ENCODE assay signal across 15 mouse cellular contexts in genomic region chr11:98329960-98330744, GRCm38 (mm10). TPM values are rescaled to one million over a fixed set of nuclear protein-coding genes. Genes with fewer than 3 reads are reported as not detected.
A peak's percentile ranks its signal among the peaks of the same experiment; 100 is the strongest.
DNase-seq lines count a peak whose midpoint lies in the region; ATAC-seq and TF ChIP-seq lines count a peak whose summit lies in the region.
"Had no signal": no experiment of that assay in that cellular context is flagged by ENCODE, and none has a peak within 500 bp of the region (broad histone marks: within the 10 kb centered on the region; RNA-seq: fewer than 3 reads in every experiment).

No protein-coding gene starts in this region.

- no peaks in the 10 kb centered on the region for H3K36me3 ChIP-seq in hindbrain, embryonic 15.5 days
- H3K36me3 ChIP-seq in neural tube, embryonic 13.5 days: no peaks in the 10 kb centered on the region
- H3K36me3 ChIP-seq: heart, embryonic 10.5 days had no signal

- intact Hi-C loops in left cerebral cortex, adult 2 months (cut with DNase I): no loop called here

- H3K27ac ChIP-seq in left cerebral cortex, adult 2 months: peak overlapping the region; percentile 96
- H3K27ac ChIP-seq in hindbrain, embryonic 15.5 days (replicated peaks): peak overlapping the region; percentile 87
- H3K27ac ChIP-seq in neural tube, embryonic 13.5 days (replicated peaks): peak overlapping the region; percentile 90
- H3K27ac ChIP-seq: heart, embryonic 10.5 days; macrophage had no signal

- no peak for DNase-seq in left cerebral cortex, adult 2 months (ENCODE audit: extremely low spot score in 1 of 2, low spot score in 2 of 2)
- no peak for DNase-seq in left cerebral cortex, adult 11 months (ENCODE audit: low spot score)
- DNase-seq in cerebellum, postnatal 25 days: peak; percentile 49 to 65
- no peak for DNase-seq in kidney, adult 18-20 months
- DNase-seq in right cerebral cortex, adult 2 months (ENCODE audit: low spot score in 2 of 2): no peak
- DNase-seq: lung, adult 18-20 months; thymus, postnatal 25 days had no signal

- H3K9ac ChIP-seq in hindbrain, embryonic 15.5 days: no peak overlapping the region
- H3K9ac ChIP-seq in neural tube, embryonic 13.5 days: 0 out of 2 replicates have a peak overlapping the region, but pooled peaks have one; percentile 79

- H3K4me2 ChIP-seq in hindbrain, embryonic 15.5 days: peak overlapping the region; percentile 55
- peak overlapping the region; percentile 54 for H3K4me2 ChIP-seq in neural tube, embryonic 13.5 days

- H3K9me3 ChIP-seq in hindbrain, embryonic 15.5 days: no peaks in the 10 kb centered on the region
- H3K9me3 ChIP-seq in neural tube, embryonic 13.5 days: no peaks in the 10 kb centered on the region
- H3K9me3 ChIP-seq: heart, embryonic 10.5 days had no signal

- H3K4me3 ChIP-seq in left cerebral cortex, adult 2 months: peak overlapping the region; percentile 63
- peak overlapping the region; percentile 46; the same call in 1 of the 2 replicates for H3K4me3 ChIP-seq in hindbrain, embryonic 15.5 days
- 0 out of 2 replicates have a peak overlapping the region, but pooled peaks have one; percentile 47 for H3K4me3 ChIP-seq in neural tube, embryonic 13.5 days
- H3K4me3 ChIP-seq: heart, embryonic 10.5 days had no signal

- no peak for TF ChIP-seq CTCF in left cerebral cortex, adult 2 months (IDR thresholded peaks at IDR 0.05)

- 28% methylated on average over 9 of the region's 9 CpGs for WGBS in hindbrain, embryonic 15.5 days
- 23% methylated on average over 9 of the region's 9 CpGs for WGBS in neural tube, embryonic 13.5 days

- H3K27me3 ChIP-seq in hindbrain, embryonic 15.5 days: peaks cover 76% of the 10 kb centered on the region
- peaks cover 98% of the 10 kb centered on the region for H3K27me3 ChIP-seq in neural tube, embryonic 13.5 days

- peaks cover 45% of the 10 kb centered on the region for H3K4me1 ChIP-seq in hindbrain, embryonic 15.5 days (replicated peaks)
- peaks cover 59% of the 10 kb centered on the region for H3K4me1 ChIP-seq in neural tube, embryonic 13.5 days (replicated peaks)

- no peak for ATAC-seq in hindbrain, embryonic 15.5 days (ENCODE audit: low FRiP score, low read depth)
- ATAC-seq in neural tube, embryonic 13.5 days (ENCODE audit: low read depth): no peak
- ATAC-seq in activated CD4-positive, CD25-positive, alpha-beta regulatory T cell, adult 4 months: no peak

RNA-seq across cellular contexts. Expression of gene Neurod2, which starts 0.7 kb away (rescaled TPM):
- total RNA-seq in left cerebral cortex, adult 2 months (2021): 10 to 100 TPM; 70.2 to 76.3 TPM
- 20.9 and 28.6 TPM in 2 replicates for polyA plus RNA-seq in hindbrain, embryonic 15.5 days (2015; fragmentation: Nextera tagmentation; extraction: Ambion mirVana)
- polyA plus RNA-seq in neural tube, embryonic 13.5 days (2015; fragmentation: Nextera tagmentation; extraction: Ambion mirVana): 26.4 and 27.0 TPM in 2 replicates
- not detected for polyA plus RNA-seq in activated CD4-positive, CD25-positive, alpha-beta regulatory T cell, adult 4 months (2017; shearing (Covaris generic))
- total RNA-seq: gastrocnemius, adult 18-20 months had no signal
- polyA plus RNA-seq: heart, embryonic 10.5 days; kidney, embryonic 14.5 days; macrophage; stomach, embryonic 14.5 days had no signal

RNA-seq across cellular contexts. Expression of gene Ppp1r1b, which starts 18.1 kb away (rescaled TPM):
- 100 to 1,000 TPM; 146 to 208 TPM for total RNA-seq in left cerebral cortex, adult 2 months (2021)
- 6.1 and 6.9 TPM in 2 replicates for polyA plus RNA-seq in hindbrain, embryonic 15.5 days (2015; fragmentation: Nextera tagmentation; extraction: Ambion mirVana)
- polyA plus RNA-seq in neural tube, embryonic 13.5 days (2015; fragmentation: Nextera tagmentation; extraction: Ambion mirVana): 1.7 and 2.1 TPM in 2 replicates
- not detected for polyA plus RNA-seq in activated CD4-positive, CD25-positive, alpha-beta regulatory T cell, adult 4 months (2017; shearing (Covaris generic))
- polyA plus RNA-seq: macrophage had no signal

RNA-seq across cellular contexts. Expression of gene Stard3, which starts 28.0 kb away (rescaled TPM):
- total RNA-seq in left cerebral cortex, adult 2 months (2021): 10 to 100 TPM; 35.7 to 42.4 TPM
- polyA plus RNA-seq in hindbrain, embryonic 15.5 days (2015; fragmentation: Nextera tagmentation; extraction: Ambion mirVana): 36.5 and 40.3 TPM in 2 replicates
- polyA plus RNA-seq in neural tube, embryonic 13.5 days (2015; fragmentation: Nextera tagmentation; extraction: Ambion mirVana): 39.7 and 41.1 TPM in 2 replicates
- 10 to 100 TPM; 33.3 to 42.1 TPM for polyA plus RNA-seq in activated CD4-positive, CD25-positive, alpha-beta regulatory T cell, adult 4 months (2017; shearing (Covaris generic))

RNA-seq across cellular contexts. Expression of gene Tcap, which starts 53.5 kb away (rescaled TPM):
- total RNA-seq in left cerebral cortex, adult 2 months (2021): 1 to 10 TPM; 8.7 to 10.0 TPM
- 0.39 TPM in 1 of 2 replicates, not detected in the other for polyA plus RNA-seq in hindbrain, embryonic 15.5 days (2015; fragmentation: Nextera tagmentation; extraction: Ambion mirVana)
- 0.42 and 2.1 TPM in 2 replicates for polyA plus RNA-seq in neural tube, embryonic 13.5 days (2015; fragmentation: Nextera tagmentation; extraction: Ambion mirVana)
- polyA plus RNA-seq in activated CD4-positive, CD25-positive, alpha-beta regulatory T cell, adult 4 months (2017; shearing (Covaris generic)): not detected

RNA-seq across cellular contexts. Expression of gene Pnmt, which starts 56.1 kb away (rescaled TPM):
- total RNA-seq in left cerebral cortex, adult 2 months (2021): under 1 TPM in 1 of 2 experiments, not detected in 1; 0.51 TPM
- polyA plus RNA-seq in hindbrain, embryonic 15.5 days (2015; fragmentation: Nextera tagmentation; extraction: Ambion mirVana): 3.7 and 4.0 TPM in 2 replicates
- polyA plus RNA-seq in neural tube, embryonic 13.5 days (2015; fragmentation: Nextera tagmentation; extraction: Ambion mirVana): 0.73 and 0.79 TPM in 2 replicates
- not detected for polyA plus RNA-seq in activated CD4-positive, CD25-positive, alpha-beta regulatory T cell, adult 4 months (2017; shearing (Covaris generic))
- polyA plus RNA-seq: macrophage; stomach, embryonic 14.5 days had no signal

Comparison
In these comparisons a context has a peak if more than half of its experiments do, and no peak if none do; other contexts are left out.
1. DNase-seq: peak in cerebellum, postnatal 25 days (2 of 2); none in left cerebral cortex, adult 2 months (0 of 2), left cerebral cortex, adult 11 months (single experiment), kidney, adult 18-20 months (single experiment) and right cerebral cortex, adult 2 months (0 of 2).
2. RNA of gene Neurod2, which starts 0.7 kb away (polyA plus RNA-seq): 20.9 to 28.6 TPM in hindbrain, embryonic 15.5 days and 26.4 to 27.0 TPM in neural tube, embryonic 13.5 days; not detected in activated CD4-positive, CD25-positive, alpha-beta regulatory T cell, adult 4 months; every median in the first group is over 10 times any median in the second.
3. Peak in every context shown above with its lines, with median percentiles within 50 percentile points of each other: H3K27ac ChIP-seq and H3K4me3 ChIP-seq.